Mouse (Mus musculus) myocyte (in vitro differentiated cells): Measurements from ENCODE around the gene Tnxb. TPM values are rescaled to one million over a fixed set of nuclear protein-coding genes. Genes with fewer than 3 reads are reported as not detected.

Experiments used
- H3K27me3 ChIP-seq: one replicate; pipeline ENCODE4 v1.6.1; 2011; ENCODE audit not compliant: control insufficient read depth, insufficient read depth, insufficient read length
- H3K36me3 ChIP-seq: one replicate; pipeline ENCODE4 v1.6.1; 2011; ENCODE audit not compliant: control insufficient read depth, insufficient read depth
- H3K4me2 ChIP-seq: one replicate; pipeline ENCODE4 v1.6.1; 2011; ENCODE audit warnings: low read depth, control low read depth
- H3K4me3 ChIP-seq: one replicate; pipeline ENCODE4 v1.5.1; 2011; ENCODE audit warnings: mild to moderate bottlenecking, control low read depth, moderate library complexity
- H3K79me2 ChIP-seq: one replicate; pipeline ENCODE4 v1.6.1; 2011; ENCODE audit not compliant: control insufficient read depth, insufficient read depth
- H3ac ChIP-seq: one replicate; pipeline ENCODE4 v1.6.1; 2011; ENCODE audit not compliant: control insufficient read depth, insufficient read length
- CEBPB ChIP-seq: IDR thresholded peaks from 2 replicates; pipeline ENCODE4 v1.6.1; 2011; ENCODE audit warnings: mild to moderate bottlenecking, moderate library complexity; ENCODE audit not compliant: poor library complexity, insufficient read depth, severe bottlenecking
- E2F4 ChIP-seq: IDR thresholded peaks from one replicate; pipeline ENCODE4 v1.6.1; 2011; ENCODE audit warnings: mild to moderate bottlenecking, control low read depth, moderate library complexity; ENCODE audit not compliant: insufficient read depth
- MAX ChIP-seq: IDR thresholded peaks from one replicate; pipeline ENCODE4 v1.6.1; 2011; ENCODE audit warnings: low read depth, mild to moderate bottlenecking, control low read depth
- MYOD1 ChIP-seq, 3 experiments: IDR thresholded peaks; one replicate each; pipeline ENCODE4 v1.6.1; 2011; ENCODE audit warnings: control low read depth in 2 of 3, low read depth in 2 of 3, mild to moderate bottlenecking in 2 of 3, moderate library complexity in 1 of 3; ENCODE audit not compliant: insufficient read length in 2 of 3, control insufficient read depth in 1 of 3
- MYOG ChIP-seq, 3 experiments: IDR thresholded peaks; one replicate each; pipeline ENCODE4 v1.6.1; 2011; ENCODE audit warnings: control low read depth in 2 of 3, low read depth in 2 of 3, mild to moderate bottlenecking in 2 of 3; ENCODE audit not compliant: insufficient read length in 2 of 3, control insufficient read depth in 1 of 3, insufficient read depth in 1 of 3
- POLR2A ChIP-seq: IDR thresholded peaks from one replicate; pipeline ENCODE4 v1.6.1; 2011; ENCODE audit warnings: low read depth, mild to moderate bottlenecking, control low read depth, moderate library complexity; ENCODE audit not compliant: insufficient read length
- POLR2AphosphoS2 ChIP-seq: IDR thresholded peaks from one replicate; pipeline ENCODE4 v1.6.1; 2011; ENCODE audit warnings: low read depth, control low read depth; ENCODE audit not compliant: insufficient read length
- REST ChIP-seq: IDR thresholded peaks from one replicate; pipeline ENCODE4 v1.6.1; 2011; ENCODE audit warnings: mild to moderate bottlenecking, control low read depth, moderate library complexity; ENCODE audit not compliant: insufficient read depth, insufficient read length
- SRF ChIP-seq: IDR thresholded peaks from one replicate; pipeline ENCODE4 v1.6.1; 2011; ENCODE audit warnings: low read depth; ENCODE audit not compliant: control insufficient read depth, insufficient read length
- TCF12 ChIP-seq: IDR thresholded peaks from one replicate; pipeline ENCODE4 v1.6.1; 2011; ENCODE audit warnings: mild to moderate bottlenecking, control low read depth; ENCODE audit not compliant: poor library complexity, insufficient read depth, severe bottlenecking
- TCF3 ChIP-seq: IDR thresholded peaks from one replicate; pipeline ENCODE4 v1.6.1; 2011; ENCODE audit warnings: low read depth, control low read depth; ENCODE audit not compliant: insufficient read length
- USF1 ChIP-seq: IDR thresholded peaks from one replicate; pipeline ENCODE4 v1.6.1; 2011; ENCODE audit warnings: low read depth, mild to moderate bottlenecking, control low read depth, moderate library complexity
- polyA plus RNA-seq: library from polyadenylated mRNA; unstranded; fragments of >200 nt; fragmentation: generic; extraction: Trizol; gene quantifications from one replicate; pipeline ENCODE4 v1.2.1, GENCODE M21; 2012; ENCODE audit warnings: missing spikeins

The Tnxb gene
- polyA plus RNA-seq, 1 experiment, result under 0.01 TPM

DNA sequence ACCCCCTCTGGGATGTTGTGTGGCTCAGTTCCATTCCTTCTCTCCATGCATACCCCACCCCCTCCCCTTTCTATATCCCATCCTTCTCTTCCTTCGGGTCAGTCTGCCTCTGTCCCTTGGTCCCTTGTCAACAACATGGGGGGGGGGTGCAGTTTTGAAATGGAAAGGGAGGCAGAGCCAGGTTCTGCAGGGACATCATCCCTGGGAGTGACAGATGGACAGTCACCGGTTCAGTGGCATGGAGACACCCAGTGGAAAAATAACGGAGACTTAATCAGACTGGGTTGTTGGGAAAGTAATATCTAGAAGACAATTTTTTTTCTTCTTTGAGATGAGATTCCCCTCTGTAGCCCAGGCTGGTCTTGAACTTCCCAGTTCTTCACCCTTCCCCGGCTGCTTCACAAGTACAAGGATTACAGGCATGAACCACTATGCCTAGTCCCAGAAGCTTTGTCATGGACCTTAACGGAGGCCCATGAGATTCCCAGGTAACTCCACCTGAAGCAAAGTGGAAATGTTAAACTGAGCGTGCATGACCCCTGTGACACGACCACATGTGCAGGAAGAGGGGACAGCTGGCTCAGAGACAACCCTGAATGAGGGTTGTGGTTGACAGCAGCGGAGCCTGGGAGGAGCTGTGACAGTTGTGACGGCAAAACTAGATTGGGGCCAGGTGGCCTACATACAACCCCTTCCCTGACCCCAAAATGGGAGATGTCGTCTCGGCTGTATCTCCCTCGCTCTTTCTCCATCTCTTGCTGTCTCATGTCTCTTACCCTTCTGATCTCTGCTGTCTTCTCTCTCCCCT lies 40.3 kb upstream of the Tnxb start:
- H3K4me3 ChIP-seq, result no peak overlapping the region
- H3K27me3 ChIP-seq, result peaks cover 45% of the 10 kb centered on the region

DNA sequence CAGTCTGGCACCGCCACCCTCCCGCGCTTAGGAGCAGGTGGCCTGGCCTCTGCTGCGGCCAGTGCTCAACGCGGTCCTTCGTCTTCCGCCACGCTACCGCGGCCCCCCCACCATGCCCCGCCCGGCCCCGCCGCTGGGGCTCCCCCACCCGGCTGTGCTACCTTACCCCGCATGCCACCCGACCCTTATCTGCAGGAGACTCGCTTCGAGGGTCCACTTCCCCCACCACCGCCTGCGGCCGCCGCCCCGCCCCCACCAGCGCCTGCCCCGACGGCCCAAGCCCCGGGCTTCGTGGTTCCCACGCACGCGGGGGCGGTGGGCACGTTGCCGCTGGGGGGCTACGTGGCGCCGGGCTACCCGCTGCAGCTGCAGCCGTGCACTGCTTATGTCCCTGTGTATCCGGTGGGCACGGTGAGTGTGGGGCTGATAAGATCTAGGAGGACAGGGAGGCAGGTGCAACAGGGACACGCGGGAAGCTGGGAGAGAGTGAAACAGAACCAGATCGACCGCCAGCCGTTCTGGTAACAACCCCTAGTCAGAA lies 39.5 kb upstream of the Tnxb start:
- H3K79me2 ChIP-seq, result no peaks in the 10 kb centered on the region
- no peak overlapping the region for H3K4me2 ChIP-seq
- H3K4me3 ChIP-seq, result no peak overlapping the region
- peaks cover 45% of the 10 kb centered on the region for H3K27me3 ChIP-seq
- H3K36me3 ChIP-seq, result no peaks in the 10 kb centered on the region
- no peak overlapping the region for H3ac ChIP-seq
- TF ChIP-seq POLR2AphosphoS2, result no peak
- TF ChIP-seq MYOG (IDR thresholded peaks at IDR 0.05; ENCODE audit: control insufficient read depth in 1 of 3, insufficient read depth in 1 of 3, insufficient read length in 2 of 3, low read depth in 2 of 3), result no peak
- TF ChIP-seq E2F4, result no peak
- TF ChIP-seq REST, result no peak
- TF ChIP-seq TCF12, result no peak
- TF ChIP-seq MYOD1 (IDR thresholded peaks at IDR 0.05; ENCODE audit: control insufficient read depth in 1 of 3, insufficient read length in 2 of 3, low read depth in 2 of 3), result peak in 1 of 3 experiments; percentile 1
- TF ChIP-seq SRF, result no peak
- no peak for TF ChIP-seq POLR2A

More for the DNA sequence above, 40.3 kb upstream of the Tnxb start:
- no peak for TF ChIP-seq SRF
- no peak overlapping the region for H3ac ChIP-seq
- H3K36me3 ChIP-seq, result no peaks in the 10 kb centered on the region
- H3K79me2 ChIP-seq, result no peaks in the 10 kb centered on the region
- no peak overlapping the region for H3K4me2 ChIP-seq

DNA sequence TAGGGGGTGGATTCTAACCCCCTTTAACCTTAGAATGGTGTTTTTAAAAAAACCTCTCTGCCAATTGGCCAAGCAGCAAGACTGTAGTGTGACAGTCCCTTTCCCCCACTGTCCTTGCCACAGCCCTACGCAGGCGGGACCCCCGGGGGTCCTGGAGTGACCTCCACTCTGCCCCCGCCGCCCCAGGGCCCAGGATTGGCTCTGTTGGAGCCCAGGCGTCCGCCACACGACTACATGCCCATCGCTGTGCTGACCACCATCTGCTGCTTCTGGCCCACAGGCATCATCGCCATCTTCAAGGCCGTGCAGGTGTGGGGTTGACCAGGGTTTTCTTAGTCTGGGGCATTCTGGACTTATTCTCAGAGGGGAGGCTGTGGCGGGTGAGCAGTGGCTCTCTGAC lies 38.7 kb upstream of the Tnxb start:
- Histone ChIP-seq H3K79me2 (no peaks in the 10 kb centered on the region), H3ac (no peak overlapping the region), H3K36me3 (no peaks in the 10 kb centered on the region), H3K4me3 (no peak overlapping the region), H3K4me2 (no peak overlapping the region), H3K27me3 (peaks cover 45% of the 10 kb centered on the region)
- TF ChIP-seq SRF, result no peak
- TF ChIP-seq CEBPB, result no peak
- no peak for TF ChIP-seq MYOG (IDR thresholded peaks at IDR 0.05; ENCODE audit: control insufficient read depth in 1 of 3, insufficient read depth in 1 of 3, insufficient read length in 2 of 3, low read depth in 2 of 3)
- TF ChIP-seq REST, result no peak
- no peak for TF ChIP-seq TCF3
- TF ChIP-seq E2F4, result no peak

GRCm38 (mm10) chr17:34632261-34632691 lies 38.1 kb upstream of the Tnxb start:
- Histone ChIP-seq H3K27me3 (peaks cover 45% of the 10 kb centered on the region), H3K4me3 (no peak overlapping the region), H3K79me2 (no peaks in the 10 kb centered on the region), H3K36me3 (no peaks in the 10 kb centered on the region), H3ac (no peak overlapping the region), H3K4me2 (no peak overlapping the region)
- TF ChIP-seq E2F4 (no peak), MYOD1 (IDR thresholded peaks at IDR 0.05; ENCODE audit: control insufficient read depth in 1 of 3, insufficient read length in 2 of 3, low read depth in 2 of 3) (no peak), REST (no peak), POLR2AphosphoS2 (no peak), SRF (no peak), POLR2A (no peak), TCF3 (no peak), USF1 (no peak), CEBPB (no peak), MAX (no peak), TCF12 (no peak), MYOG (IDR thresholded peaks at IDR 0.05; ENCODE audit: control insufficient read depth in 1 of 3, insufficient read depth in 1 of 3, insufficient read length in 2 of 3, low read depth in 2 of 3) (no peak)

GRCm38 (mm10) chr17:34635671-34636070 lies 34.7 kb upstream of the Tnxb start:
- peaks cover 36% of the 10 kb centered on the region for H3K27me3 ChIP-seq
- no peaks in the 10 kb centered on the region for H3K79me2 ChIP-seq
- TF ChIP-seq CEBPB (0 out of 2 replicates have a peak, but pooled peaks have one; percentile 15), TCF12 (no peak), MYOG (IDR thresholded peaks at IDR 0.05; ENCODE audit: control insufficient read depth in 1 of 3, insufficient read depth in 1 of 3, insufficient read length in 2 of 3, low read depth in 2 of 3) (no peak)
- no peak overlapping the region for H3ac ChIP-seq
- no peak overlapping the region for H3K4me2 ChIP-seq
- no peak overlapping the region for H3K4me3 ChIP-seq
- H3K36me3 ChIP-seq, result no peaks in the 10 kb centered on the region
